Mouse (Mus musculus): ENCODE data around the gene Olfr1367. TPM values are rescaled to one million over a fixed set of nuclear protein-coding genes. Genes with fewer than 3 reads are reported as not detected.

Gene Olfr1367
- polyA plus RNA-seq (2016; fragmentation: Nextera tagmentation; extraction: Ambion mirVana) = not detected in 2 replicates

GRCm38 (mm10) chr13:21346610-21347009 lies at the start of gene Olfr1367:
Gene Olfr1367, plus strand, starts transcription at chr13:21346910.
- Histone ChIP-seq H3K4me1 (replicated peaks) (no peaks in the 10 kb centered on the region), H3K9me3 (no peaks in the 10 kb centered on the region), H3K27me3 (ENCODE audit: insufficient read depth, poor library complexity, severe bottlenecking) (no peaks in the 10 kb centered on the region), H3K4me3 (no peak within 1 kb of the TSS), H3K36me3 (no peaks in the 10 kb centered on the region), H3K27ac (no peak within 1 kb of the TSS)
- DNase-seq (ENCODE audit: low spot score) = no peak
- WGBS = 91% methylated on average over 1 of the region's 1 CpGs

GRCm38 (mm10) chr13:21298557-21298956 lies 48.2 kb upstream of the Olfr1367 start:
- H3K4me3 ChIP-seq = no peak overlapping the region
- no peaks in the 10 kb centered on the region for H3K27me3 ChIP-seq (ENCODE audit: insufficient read depth, poor library complexity, severe bottlenecking)
- H3K27ac ChIP-seq = no peak overlapping the region
- WGBS = 62% methylated on average over 3 of the region's 3 CpGs
- no peak for DNase-seq (ENCODE audit: low spot score)
- no peaks in the 10 kb centered on the region for H3K9me3 ChIP-seq
- no peaks in the 10 kb centered on the region for H3K36me3 ChIP-seq
- no peaks in the 10 kb centered on the region for H3K4me1 ChIP-seq (replicated peaks)

GRCm38 (mm10) chr13:21304483-21305066 lies 42.1 kb upstream of the Olfr1367 start:
- H3K36me3 ChIP-seq = no peaks in the 10 kb centered on the region
- WGBS = 81% methylated on average over 3 of the region's 3 CpGs
- H3K27me3 ChIP-seq (ENCODE audit: insufficient read depth, poor library complexity, severe bottlenecking) = no peaks in the 10 kb centered on the region
- H3K27ac ChIP-seq = no peak overlapping the region
- no peaks in the 10 kb centered on the region for H3K9me3 ChIP-seq
- no peaks in the 10 kb centered on the region for H3K4me1 ChIP-seq (replicated peaks)
- DNase-seq (ENCODE audit: low spot score) = no peak
- no peak overlapping the region for H3K4me3 ChIP-seq

- Histone ChIP-seq H3K27ac (no peak overlapping the region), H3K36me3 (no peaks in the 10 kb centered on the region), H3K27me3 (ENCODE audit: insufficient read depth, poor library complexity, severe bottlenecking) (no peaks in the 10 kb centered on the region), H3K9me3 (no peaks in the 10 kb centered on the region), H3K4me1 (replicated peaks) (peaks cover 3% of the 10 kb centered on the region; the same call in 1 of the 2 replicates), H3K4me3 (no peak overlapping the region)
- 72% methylated on average over 2 of the region's 2 CpGs for WGBS
- no peak for DNase-seq (ENCODE audit: low spot score)
These were observed 36.9 kb upstream of the Olfr1367 start for GRCm38 (mm10) chr13:21309788-21310187.

GRCm38 (mm10) chr13:21311926-21312325 lies 34.8 kb upstream of the Olfr1367 start, which contains the start of gene Gpx6:
Gene Gpx6, plus strand, starts transcription at chr13:21312125.
- no peaks in the 10 kb centered on the region for H3K36me3 ChIP-seq
- DNase-seq (ENCODE audit: low spot score) = no peak
- 17% methylated on average over 3 of the region's 3 CpGs for WGBS
- no peaks in the 10 kb centered on the region for H3K9me3 ChIP-seq
- no peak within 1 kb of the TSS for H3K27ac ChIP-seq
- H3K27me3 ChIP-seq (ENCODE audit: insufficient read depth, poor library complexity, severe bottlenecking) = no peaks in the 10 kb centered on the region
- peaks cover 3% of the 10 kb centered on the region; the same call in 1 of the 2 replicates for H3K4me1 ChIP-seq (replicated peaks)
- H3K4me3 ChIP-seq = no peak within 1 kb of the TSS

- no peak overlapping the region for H3K27ac ChIP-seq
- H3K4me1 ChIP-seq (replicated peaks) = peaks cover 3% of the 10 kb centered on the region; the same call in 1 of the 2 replicates
- H3K4me3 ChIP-seq = no peak overlapping the region
- WGBS = 33% methylated on average over 5 of the region's 5 CpGs
- no peak for DNase-seq (ENCODE audit: low spot score)
- no peaks in the 10 kb centered on the region for H3K9me3 ChIP-seq
- H3K36me3 ChIP-seq = no peaks in the 10 kb centered on the region
- H3K27me3 ChIP-seq (ENCODE audit: insufficient read depth, poor library complexity, severe bottlenecking) = no peaks in the 10 kb centered on the region
These were observed 33.9 kb upstream of the Olfr1367 start for GRCm38 (mm10) chr13:21312854-21313253.

- DNase-seq (ENCODE audit: low spot score) = no peak
- Histone ChIP-seq H3K36me3 (no peaks in the 10 kb centered on the region), H3K9me3 (no peaks in the 10 kb centered on the region), H3K4me1 (replicated peaks) (peaks cover 3% of the 10 kb centered on the region; the same call in 1 of the 2 replicates), H3K27me3 (ENCODE audit: insufficient read depth, poor library complexity, severe bottlenecking) (no peaks in the 10 kb centered on the region), H3K4me3 (no peak overlapping the region), H3K27ac (no peak overlapping the region)
- 86% methylated on average over 4 of the region's 4 CpGs for WGBS
These were observed 32.8 kb upstream of the Olfr1367 start for GRCm38 (mm10) chr13:21313903-21314302.

- Histone ChIP-seq H3K27ac (no peak overlapping the region), H3K9me3 (no peaks in the 10 kb centered on the region), H3K27me3 (ENCODE audit: insufficient read depth, poor library complexity, severe bottlenecking) (no peaks in the 10 kb centered on the region), H3K4me3 (no peak overlapping the region), H3K4me1 (replicated peaks) (0 out of 2 replicates have a peak, but pooled peaks cover 4% of the 10 kb centered on the region), H3K36me3 (no peaks in the 10 kb centered on the region)
- WGBS = 73% methylated on average over 3 of the region's 3 CpGs
- no peak for DNase-seq (ENCODE audit: low spot score)
These were observed 26.4 kb upstream of the Olfr1367 start for GRCm38 (mm10) chr13:21320262-21320661.

- Histone ChIP-seq H3K36me3 (no peaks in the 10 kb centered on the region), H3K4me1 (replicated peaks) (0 out of 2 replicates have a peak, but pooled peaks cover 4% of the 10 kb centered on the region), H3K9me3 (no peaks in the 10 kb centered on the region), H3K4me3 (peak overlapping the region; percentile 52), H3K27ac (no peak overlapping the region), H3K27me3 (ENCODE audit: insufficient read depth, poor library complexity, severe bottlenecking) (no peaks in the 10 kb centered on the region)
- DNase-seq (ENCODE audit: low spot score) = peak; percentile 35
- whole genome bisulfite sequencing = 2% methylated on average over 18 of the region's 18 CpGs
These were observed 24.7 kb upstream of the Olfr1367 start for GRCm38 (mm10) chr13:21321890-21322494.

GRCm38 (mm10) chr13:21322509-21323375 lies 24.0 kb upstream of the Olfr1367 start:
- 14% methylated on average over 18 of the region's 18 CpGs for WGBS
- DNase-seq (ENCODE audit: low spot score) = peak; percentile 69

GRCm38 (mm10) chr13:21323405-21323804 lies 23.3 kb upstream of the Olfr1367 start:
- no peak for DNase-seq (ENCODE audit: low spot score)
- Histone ChIP-seq H3K9me3 (no peaks in the 10 kb centered on the region), H3K27me3 (ENCODE audit: insufficient read depth, poor library complexity, severe bottlenecking) (0 out of 2 replicates have a peak, but pooled peaks cover 3% of the 10 kb centered on the region), H3K4me3 (peak overlapping the region; percentile 52; the same call in 1 of the 2 replicates), H3K27ac (no peak overlapping the region), H3K36me3 (no peaks in the 10 kb centered on the region), H3K4me1 (replicated peaks) (peaks cover 9% of the 10 kb centered on the region; the same call in 1 of the 2 replicates)
- WGBS = 70% methylated on average over 6 of the region's 6 CpGs

More at GRCm38 (mm10) chr13:21322509-21323375, 24.0 kb upstream of the Olfr1367 start:
- H3K27me3 ChIP-seq (ENCODE audit: insufficient read depth, poor library complexity, severe bottlenecking) = no peaks in the 10 kb centered on the region
- H3K9me3 ChIP-seq = no peaks in the 10 kb centered on the region
- peak overlapping the region; percentile 52 for H3K4me3 ChIP-seq
- H3K36me3 ChIP-seq = no peaks in the 10 kb centered on the region
- peaks cover 9% of the 10 kb centered on the region; the same call in 1 of the 2 replicates for H3K4me1 ChIP-seq (replicated peaks)
- H3K27ac ChIP-seq = no peak overlapping the region

- H3K36me3 ChIP-seq = no peaks in the 10 kb centered on the region
- DNase-seq (ENCODE audit: low spot score) = peak; percentile 6
- peaks cover 9% of the 10 kb centered on the region; the same call in 1 of the 2 replicates for H3K4me1 ChIP-seq (replicated peaks)
- 0 out of 2 replicates have a peak, but pooled peaks cover 3% of the 10 kb centered on the region for H3K27me3 ChIP-seq (ENCODE audit: insufficient read depth, poor library complexity, severe bottlenecking)
- peak overlapping the region; percentile 61 for H3K4me3 ChIP-seq
- H3K27ac ChIP-seq = no peak overlapping the region
- 7% methylated on average over 4 of the region's 4 CpGs for WGBS
- no peaks in the 10 kb centered on the region for H3K9me3 ChIP-seq
These were observed 20.5 kb upstream of the Olfr1367 start for GRCm38 (mm10) chr13:21326191-21326590.
